Mouse (Mus musculus) bone marrow, adult 2 months (tissue): ENCODE results near the gene Zfp94.

Source experiments
- CTCF ChIP-seq: fragments of 200-500 bp; IDR thresholded peaks from 2 replicates; pipeline ENCODE4 v1.5.1; 2011; ENCODE audit warnings: low read length, control low read depth; ENCODE audit not compliant: control insufficient read depth, insufficient read depth
- POLR2A ChIP-seq: fragments of 200-500 bp; IDR thresholded peaks from 2 replicates; pipeline ENCODE4 v1.6.1; 2011; ENCODE audit warnings: low read depth, mild to moderate bottlenecking, control low read depth, low read length, borderline replicate concordance; ENCODE audit not compliant: control insufficient read depth

DNA sequence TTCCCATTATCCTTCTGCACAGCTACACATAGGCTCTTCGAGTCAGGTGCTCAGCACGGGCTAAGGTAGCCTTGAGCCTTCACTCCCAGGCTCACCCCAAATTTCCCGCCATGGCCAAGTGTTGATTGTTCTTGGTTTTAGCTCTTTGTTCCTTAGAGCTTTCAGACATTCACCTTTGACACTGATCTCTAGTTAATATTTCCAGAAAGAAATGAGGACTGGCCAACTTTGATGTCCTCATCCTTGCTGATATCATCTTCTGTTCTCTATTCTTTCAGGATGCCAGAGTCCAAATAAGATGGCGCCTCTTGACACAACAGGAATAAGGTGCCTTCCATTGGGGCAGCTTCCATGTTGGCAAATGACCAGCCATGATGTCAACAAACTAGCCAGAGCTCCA is 42.0 kb downstream of the Zfp94 start:
- no peak for TF ChIP-seq CTCF
- no peak for TF ChIP-seq POLR2A
